Mouse (Mus musculus) intestine, embryonic 14.5 days (tissue): ENCODE results near the gene Rnf24. TPM values are rescaled to one million over a fixed set of nuclear protein-coding genes. Genes with fewer than 3 reads are reported as not detected.
"Not testable (repeated sequence)": the region's sequence is repeated elsewhere in the genome, so short reads cannot be mapped to it uniquely, and the experiment has no call there.

Source experiments
- ATAC-seq: fragments of 200-750 bp; cut with Nextera tagmentation; replicated peaks from 2 replicates; pipeline ENCODE4 v1.8.0; 2017; ENCODE audit warnings: low read depth, moderate number of reproducible peaks, moderate TSS enrichment, moderate library complexity; ENCODE audit not compliant: low FRiP score, low TSS enrichment
- DNase-seq: peaks from one replicate; pipeline ENCODE4 v3.0.0-alpha.2; 2018; ENCODE audit warnings: low spot score
- H3K27ac ChIP-seq: fragments of 300-500 bp; sonication (generic); 2 replicates; pipeline ENCODE4 v1.5.1; 2014; ENCODE audit warnings: low read depth, mild to moderate bottlenecking, control low read depth
- H3K27me3 ChIP-seq: fragments of 300-500 bp; sonication (generic); replicated peaks from 2 replicates; pipeline ENCODE4 v1.6.1; 2014; ENCODE audit warnings: low read length, control low read depth; ENCODE audit not compliant: control insufficient read depth, insufficient read depth
- H3K36me3 ChIP-seq: fragments of 300-500 bp; sonication (generic); 2 replicates; pipeline ENCODE4 v1.6.1; 2014; ENCODE audit warnings: low read length, control low read depth; ENCODE audit not compliant: control insufficient read depth, insufficient read depth
- H3K4me1 ChIP-seq: fragments of 300-500 bp; sonication (generic); replicated peaks from 2 replicates; pipeline ENCODE4 v1.6.1; 2014; ENCODE audit warnings: low read length, control low read depth, mixed read lengths; ENCODE audit not compliant: control insufficient read depth, insufficient read depth
- H3K4me2 ChIP-seq: fragments of 300-500 bp; sonication (generic); 2 replicates; pipeline ENCODE4 v1.6.1; 2014; ENCODE audit warnings: low read length
- H3K4me3 ChIP-seq: fragments of 300-500 bp; sonication (generic); 2 replicates; pipeline ENCODE4 v1.5.1; 2014; ENCODE audit warnings: low read depth, low read length, control low read depth, mixed read lengths
- H3K9ac ChIP-seq: fragments of 300-500 bp; sonication (generic); 2 replicates; pipeline ENCODE4 v1.6.1; 2014; ENCODE audit warnings: mild to moderate bottlenecking, low read length
- H3K9me3 ChIP-seq: fragments of 300-500 bp; sonication (generic); 2 replicates; pipeline ENCODE4 v1.6.1; 2016; ENCODE audit warnings: low read length, control low read depth; ENCODE audit not compliant: control insufficient read depth
- WGBS: fragments of 180-500 bp; shearing (Covaris S2); extraction: QIAGEN DNeasy Blood & Tissue Kit; methylation state at CpG from one replicate; pipeline ENCODE4 v1.1.7; 2014; 5-methylcytosine and 5-hydroxymethylcytosine counted together
- polyA plus RNA-seq: library from polyadenylated mRNA; unstranded; fragments of >200 nt; fragmentation: Nextera tagmentation; extraction: Ambion mirVana; gene quantifications from 2 replicates; pipeline ENCODE4 v1.2.1, GENCODE M21; 2014

Gene Rnf24
- polyA plus RNA-seq, 1 experiment from 2014 or later = 2.7 TPM

GRCm38 (mm10) chr2:131323675-131324074 lies 29.0 kb downstream of the Rnf24 start:
- Histone ChIP-seq H3K4me3 (no peak overlapping the region), H3K9ac (no peak overlapping the region), H3K9me3 (no peaks in the 10 kb centered on the region), H3K36me3 (no peaks in the 10 kb centered on the region), H3K27ac (no peak overlapping the region), H3K27me3 (no peaks in the 10 kb centered on the region), H3K4me1 (no peaks in the 10 kb centered on the region), H3K4me2 (no peak overlapping the region)
- ATAC-seq (no peak), DNase-seq (no peak)
- WGBS = 58% methylated on average over 1 of the region's 1 CpGs

DNA sequence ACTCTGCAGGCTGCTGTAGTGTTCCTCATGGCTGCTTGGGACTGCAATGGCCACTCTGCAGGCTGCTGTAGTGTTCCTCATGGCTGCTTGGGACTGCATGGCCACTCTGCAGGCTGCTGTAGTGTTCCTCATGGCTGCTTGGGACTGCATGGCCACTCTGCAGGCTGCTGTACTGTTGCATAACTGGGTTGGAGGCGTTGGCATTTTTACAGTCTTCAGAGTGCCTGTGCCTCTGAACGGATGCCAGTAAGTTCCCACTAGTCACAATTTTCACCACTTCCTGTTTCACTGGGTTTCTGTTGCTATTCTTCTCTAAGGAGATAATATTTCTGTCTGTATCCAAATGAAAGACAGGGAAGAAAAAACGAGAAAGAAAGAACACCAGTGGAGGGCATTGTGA lies 31.5 kb downstream of the Rnf24 start:
- H3K27me3 ChIP-seq, H3K9me3 ChIP-seq, H3K4me3 ChIP-seq, H3K9ac ChIP-seq, ATAC-seq, H3K27ac ChIP-seq, DNase-seq, H3K4me2 ChIP-seq, H3K36me3 ChIP-seq, H3K4me1 ChIP-seq: not testable (repeated sequence)
- 55% methylated on average over 3 of the region's 3 CpGs for WGBS

DNA sequence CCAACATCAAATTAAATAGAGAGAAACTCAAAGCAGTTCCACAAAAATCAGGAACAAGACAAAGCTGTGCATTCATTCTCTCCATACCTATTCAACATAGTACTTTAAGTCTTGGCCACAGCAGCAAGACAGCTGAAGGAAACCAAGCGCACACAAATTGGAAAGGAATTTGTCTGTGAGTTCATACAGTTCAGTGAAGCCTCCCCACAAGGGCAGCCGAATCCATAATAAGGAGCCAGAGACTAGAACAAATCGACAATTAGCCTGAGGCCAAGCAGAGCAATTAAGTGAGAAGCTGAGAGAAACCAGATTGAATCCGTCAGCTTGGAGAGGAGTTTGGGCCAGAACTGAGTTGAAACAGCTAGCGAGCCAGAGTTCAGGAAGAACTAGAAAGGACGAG lies 33.3 kb downstream of the Rnf24 start:
- WGBS = 86% methylated on average over 6 of the region's 6 CpGs
- ATAC-seq = no peak
- Histone ChIP-seq H3K4me1 (no peaks in the 10 kb centered on the region), H3K4me2 (no peak overlapping the region), H3K9me3 (0 out of 2 replicates have a peak, but pooled peaks cover 3% of the 10 kb centered on the region), H3K27ac (no peak overlapping the region), H3K36me3 (no peaks in the 10 kb centered on the region), H3K9ac (no peak overlapping the region), H3K27me3 (no peaks in the 10 kb centered on the region), H3K4me3 (no peak overlapping the region)
- DNase-seq = no peak

- Histone ChIP-seq H3K9me3 (0 out of 2 replicates have a peak, but pooled peaks cover 3% of the 10 kb centered on the region), H3K4me2 (no peak overlapping the region), H3K27ac (no peak overlapping the region), H3K27me3 (no peaks in the 10 kb centered on the region), H3K4me1 (no peaks in the 10 kb centered on the region), H3K9ac (no peak overlapping the region), H3K4me3 (no peak overlapping the region), H3K36me3 (no peaks in the 10 kb centered on the region)
- 86% methylated on average over 2 of the region's 2 CpGs for WGBS
- DNase-seq = no peak
- ATAC-seq = no peak
Measured at GRCm38 (mm10) chr2:131316167-131316566, 36.5 kb downstream of the Rnf24 start.

DNA sequence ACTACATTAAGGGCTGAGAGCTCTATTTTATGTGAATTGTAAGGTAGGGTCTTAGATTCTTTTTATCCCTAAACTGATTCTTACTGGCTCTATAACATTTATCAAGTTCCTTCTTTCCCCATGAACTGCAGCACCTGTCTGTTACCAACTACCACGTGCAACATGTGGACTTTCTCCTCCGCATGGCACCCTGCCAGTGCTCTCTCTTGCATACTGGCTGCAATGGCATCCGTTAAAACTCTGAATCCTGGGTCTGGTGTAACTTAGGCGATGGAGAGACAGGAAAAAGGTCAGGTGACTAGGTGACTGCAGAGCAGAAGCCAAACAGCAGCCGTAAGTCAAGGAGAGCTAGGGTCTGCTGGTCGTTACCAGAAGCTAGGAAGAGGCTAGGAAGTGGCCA lies 43.4 kb downstream of the Rnf24 start:
- Histone ChIP-seq H3K4me3 (no peak overlapping the region), H3K27ac (no peak overlapping the region), H3K36me3 (no peaks in the 10 kb centered on the region), H3K9me3 (no peaks in the 10 kb centered on the region), H3K27me3 (no peaks in the 10 kb centered on the region), H3K4me2 (no peak overlapping the region), H3K9ac (no peak overlapping the region), H3K4me1 (no peaks in the 10 kb centered on the region)
- DNase-seq (no peak), ATAC-seq (no peak)
- 51% methylated on average over 6 of the region's 6 CpGs for whole genome bisulfite sequencing

- DNase-seq (no peak), ATAC-seq (no peak)
- no peak overlapping the region for H3K4me2 ChIP-seq
- no peaks in the 10 kb centered on the region for H3K9me3 ChIP-seq
- H3K36me3 ChIP-seq = 0 out of 2 replicates have a peak, but pooled peaks cover 12% of the 10 kb centered on the region
- H3K27me3 ChIP-seq = no peaks in the 10 kb centered on the region
- H3K9ac ChIP-seq = no peak overlapping the region
- no peak overlapping the region for H3K27ac ChIP-seq
- WGBS = 86% methylated on average over 2 of the region's 2 CpGs
- no peaks in the 10 kb centered on the region for H3K4me1 ChIP-seq
- no peak overlapping the region for H3K4me3 ChIP-seq
Measured at GRCm38 (mm10) chr2:131307822-131308221, 44.9 kb downstream of the Rnf24 start.

GRCm38 (mm10) chr2:131307391-131307790 lies 45.3 kb downstream of the Rnf24 start:
- no peak overlapping the region for H3K27ac ChIP-seq
- no peak overlapping the region for H3K9ac ChIP-seq
- no peak overlapping the region for H3K4me3 ChIP-seq
- H3K4me2 ChIP-seq = no peak overlapping the region
- H3K9me3 ChIP-seq = no peaks in the 10 kb centered on the region
- no peak for DNase-seq
- H3K4me1 ChIP-seq = no peaks in the 10 kb centered on the region
- ATAC-seq = no peak
- no peaks in the 10 kb centered on the region for H3K27me3 ChIP-seq
- WGBS = 90% methylated on average over 5 of the region's 5 CpGs
- H3K36me3 ChIP-seq = 0 out of 2 replicates have a peak, but pooled peaks cover 12% of the 10 kb centered on the region

- not testable (repeated sequence) for H3K9me3 ChIP-seq, H3K4me3 ChIP-seq, DNase-seq, H3K27me3 ChIP-seq, ATAC-seq, H3K27ac ChIP-seq, H3K9ac ChIP-seq, H3K4me2 ChIP-seq, H3K4me1 ChIP-seq
- 92% methylated on average over 1 of the region's 1 CpGs for WGBS
- 0 out of 2 replicates have a peak, but pooled peaks cover 12% of the 10 kb centered on the region for H3K36me3 ChIP-seq
Measured at GRCm38 (mm10) chr2:131305226-131305625, 47.5 kb downstream of the Rnf24 start.

DNA sequence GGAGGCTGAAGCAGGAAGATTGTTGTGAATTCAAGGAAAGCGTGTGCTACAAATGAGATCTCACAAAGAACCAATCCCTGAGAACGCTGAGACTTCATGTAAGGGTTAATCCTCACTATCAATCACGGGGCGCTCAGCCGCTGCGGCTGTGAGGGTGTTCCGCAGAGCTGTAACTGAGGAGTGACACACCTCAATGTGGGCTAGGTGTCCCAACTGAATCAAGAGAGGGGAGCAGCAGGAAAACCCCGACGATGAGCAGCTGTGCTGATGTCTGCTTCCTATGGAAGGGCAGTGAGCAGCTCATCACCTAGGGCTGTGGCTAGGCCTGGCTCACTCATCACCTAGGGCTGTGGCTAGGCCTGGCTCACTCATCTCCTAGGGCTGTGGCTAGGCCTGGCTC lies 48.2 kb downstream of the Rnf24 start:
- no peaks in the 10 kb centered on the region for H3K9me3 ChIP-seq
- H3K27me3 ChIP-seq = no peaks in the 10 kb centered on the region
- no peak overlapping the region for H3K27ac ChIP-seq
- no peaks in the 10 kb centered on the region for H3K4me1 ChIP-seq
- no peak overlapping the region for H3K4me2 ChIP-seq
- H3K36me3 ChIP-seq = peaks cover 16% of the 10 kb centered on the region; the same call in 1 of the 2 replicates
- DNase-seq = no peak
- H3K4me3 ChIP-seq = no peak overlapping the region
- no peak for ATAC-seq
- 76% methylated on average over 9 of the region's 9 CpGs for WGBS
- H3K9ac ChIP-seq = no peak overlapping the region
